Mouse (Mus musculus) megakaryocyte, embryonic 14.5 days (primary cell): Measurements from ENCODE around the gene Apoc4.

Experiments
- FLI1 ChIP-seq: IDR thresholded peaks from 2 replicates; pipeline ENCODE4 v1.6.1; 2012; ENCODE audit warnings: low read length, inconsistent platforms, mixed read lengths
- GATA1 ChIP-seq: IDR thresholded peaks from 3 replicates; pipeline ENCODE4 v1.6.1; 2012; ENCODE audit warnings: mixed read lengths, low read length, inconsistent platforms, borderline replicate concordance

GRCm38 (mm10) chr7:19699827-19700148, 18.5 kb upstream of the Apoc4 start:
- TF ChIP-seq GATA1: no peak
- TF ChIP-seq FLI1: no peak
